Mouse (Mus musculus): ENCODE results near the gene Atf7. TPM values are rescaled to one million over a fixed set of nuclear protein-coding genes. Genes with fewer than 3 reads are reported as not detected.
"Not testable (repeated sequence)": the region's sequence is repeated elsewhere in the genome, so short reads cannot be mapped to it uniquely, and the experiment has no call there.

The Atf7 gene
- polyA plus RNA-seq, 1 experiment from 2014 or later: 35.2 TPM

- H3K4me1 ChIP-seq: peaks cover 20% of the 10 kb centered on the region
- 4% methylated on average over 4 of the region's 4 CpGs for WGBS
- H3K9ac ChIP-seq: no peak overlapping the region
- no peak overlapping the region for H3K4me3 ChIP-seq (replicated peaks)
- H3K4me2 ChIP-seq: peak overlapping the region; percentile 29; the same call in 1 of the 2 replicates
- H3K27ac ChIP-seq: peak overlapping the region; percentile 96
- no peaks in the 10 kb centered on the region for H3K27me3 ChIP-seq (replicated peaks)
- H3K36me3 ChIP-seq: no peaks in the 10 kb centered on the region
- peak; percentile 87 for ATAC-seq (ENCODE audit: insufficient read depth, low FRiP score, low read depth)
- H3K9me3 ChIP-seq: no peaks in the 10 kb centered on the region
These were observed 31.4 kb upstream of the Atf7 start for GRCm38 (mm10) chr15:102656658-102657057.

DNA sequence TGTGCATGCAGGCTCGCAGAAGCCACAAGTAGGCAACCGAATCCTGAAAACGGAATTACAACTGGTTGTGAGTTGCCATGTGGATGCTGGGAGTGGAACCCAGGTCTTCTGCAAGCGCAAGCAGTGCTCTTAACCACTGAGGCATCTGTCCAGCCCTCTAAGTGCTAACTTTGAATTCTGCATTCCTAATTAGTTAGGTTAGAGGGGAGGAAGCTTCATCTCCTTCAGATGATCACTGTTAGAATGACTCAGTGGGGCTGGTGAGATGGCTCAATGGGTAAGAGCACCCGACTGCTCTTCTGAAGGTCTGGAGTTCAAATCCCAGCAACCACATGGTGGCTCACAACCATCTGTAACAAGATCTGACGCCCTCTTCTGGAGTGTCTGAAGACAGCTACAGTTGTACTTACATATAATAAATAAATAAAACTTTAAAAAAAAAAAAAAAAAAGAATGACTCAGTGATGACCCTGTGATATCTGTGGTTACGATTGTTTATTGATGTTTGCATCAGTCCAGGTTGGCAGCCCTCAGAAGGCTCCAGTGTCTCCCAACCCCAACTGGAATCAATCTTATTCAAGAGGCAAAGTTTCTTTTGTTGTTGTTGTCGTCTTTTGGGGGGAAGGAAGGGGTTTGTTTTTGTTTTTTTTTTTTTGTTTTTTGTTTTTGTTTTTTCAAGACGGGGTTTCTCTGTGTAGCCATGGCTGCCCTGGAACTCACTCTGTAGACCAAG lies 26.8 kb upstream of the Atf7 start:
- not testable (repeated sequence) for H3K36me3 ChIP-seq; H3K27ac ChIP-seq; H3K9me3 ChIP-seq; H3K4me1 ChIP-seq; H3K27me3 ChIP-seq (replicated peaks); ATAC-seq (ENCODE audit: insufficient read depth, low FRiP score, low read depth); H3K4me2 ChIP-seq; H3K9ac ChIP-seq; H3K4me3 ChIP-seq (replicated peaks)
- WGBS: 77% methylated on average over 9 of the region's 9 CpGs

GRCm38 (mm10) chr15:102651107-102651506 lies 25.8 kb upstream of the Atf7 start:
- 64% methylated on average over 3 of the region's 3 CpGs for WGBS

GRCm38 (mm10) chr15:102635817-102636216 lies 10.6 kb upstream of the Atf7 start:
- H3K27me3 ChIP-seq (replicated peaks): no peaks in the 10 kb centered on the region
- no peaks in the 10 kb centered on the region for H3K9me3 ChIP-seq
- no peak overlapping the region for H3K9ac ChIP-seq
- H3K4me1 ChIP-seq: no peaks in the 10 kb centered on the region
- WGBS: 84% methylated on average over 3 of the region's 3 CpGs
- H3K36me3 ChIP-seq: no peaks in the 10 kb centered on the region
- H3K27ac ChIP-seq: no peak overlapping the region
- no peak overlapping the region for H3K4me3 ChIP-seq (replicated peaks)
- no peak overlapping the region for H3K4me2 ChIP-seq
- ATAC-seq (ENCODE audit: insufficient read depth, low FRiP score, low read depth): no peak

More at GRCm38 (mm10) chr15:102651107-102651506, 25.8 kb upstream of the Atf7 start:
- H3K9ac ChIP-seq: no peak overlapping the region
- H3K27ac ChIP-seq: no peak overlapping the region
- H3K4me2 ChIP-seq: no peak overlapping the region
- H3K9me3 ChIP-seq: no peaks in the 10 kb centered on the region
- ATAC-seq (ENCODE audit: insufficient read depth, low FRiP score, low read depth): no peak
- no peaks in the 10 kb centered on the region for H3K27me3 ChIP-seq (replicated peaks)
- H3K4me1 ChIP-seq: peaks cover 4% of the 10 kb centered on the region
- no peaks in the 10 kb centered on the region for H3K36me3 ChIP-seq
- H3K4me3 ChIP-seq (replicated peaks): no peak overlapping the region

DNA sequence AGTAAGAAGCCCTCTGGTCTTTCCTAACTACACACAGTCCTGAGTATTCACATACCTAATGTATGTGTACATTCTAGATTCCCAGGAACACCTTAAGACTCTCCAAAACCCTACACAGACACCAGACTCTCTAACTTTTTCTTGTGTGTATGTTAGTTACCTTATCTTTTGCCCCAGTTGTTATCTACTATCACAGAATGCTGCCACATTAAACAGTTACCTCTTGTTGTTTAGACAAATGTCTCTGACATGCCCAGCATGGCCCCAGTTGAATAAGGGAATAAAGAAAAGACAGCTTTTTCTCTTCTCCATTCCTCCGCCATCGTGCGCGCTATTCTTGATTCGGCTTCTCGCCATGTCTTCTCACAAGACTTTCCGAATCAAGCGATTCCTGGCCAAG lies 9.4 kb upstream of the Atf7 start:
- 90% methylated on average over 8 of the region's 8 CpGs for WGBS
- no peaks in the 10 kb centered on the region for H3K36me3 ChIP-seq
- no peaks in the 10 kb centered on the region for H3K4me1 ChIP-seq
- no peaks in the 10 kb centered on the region for H3K27me3 ChIP-seq (replicated peaks)
- H3K4me3 ChIP-seq (replicated peaks): no peak overlapping the region
- no peaks in the 10 kb centered on the region for H3K9me3 ChIP-seq
- no peak for ATAC-seq (ENCODE audit: insufficient read depth, low FRiP score, low read depth)
- no peak overlapping the region for H3K4me2 ChIP-seq
- no peak overlapping the region for H3K27ac ChIP-seq
- no peak overlapping the region for H3K9ac ChIP-seq

DNA sequence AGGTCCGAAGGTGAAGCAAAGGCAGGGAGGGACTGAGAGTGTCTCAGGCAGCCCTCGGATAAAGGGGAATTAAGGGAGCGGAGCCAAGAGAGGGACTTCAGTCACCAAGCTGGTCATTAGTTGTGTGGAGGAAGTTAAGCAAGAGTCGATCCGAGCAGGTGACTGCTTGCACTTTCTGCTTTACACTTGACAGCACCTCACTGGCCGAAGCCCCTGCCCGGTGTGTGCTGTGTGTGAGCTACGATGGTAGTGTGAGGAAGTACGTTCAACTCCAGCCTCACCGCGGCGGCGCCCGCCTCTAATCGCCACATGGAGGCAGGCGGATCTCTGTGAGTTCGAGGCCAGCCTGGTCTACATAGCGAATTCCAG lies 407 bp upstream of the Atf7 start:
- Histone ChIP-seq H3K4me3 (replicated peaks) (peak overlapping the region; percentile 68), H3K9ac (peak overlapping the region; percentile 27; the same call in 1 of the 2 replicates), H3K36me3 (no peaks in the 10 kb centered on the region), H3K4me1 (peaks cover 13% of the 10 kb centered on the region; the same call in 1 of the 2 replicates), H3K27ac (peak overlapping the region; percentile 99), H3K4me2 (peak overlapping the region; percentile 83), H3K9me3 (no peaks in the 10 kb centered on the region), H3K27me3 (replicated peaks) (no peaks in the 10 kb centered on the region)
- WGBS: under 1% methylated on average over 18 of the region's 18 CpGs
- no peak for ATAC-seq (ENCODE audit: insufficient read depth, low FRiP score, low read depth)

DNA sequence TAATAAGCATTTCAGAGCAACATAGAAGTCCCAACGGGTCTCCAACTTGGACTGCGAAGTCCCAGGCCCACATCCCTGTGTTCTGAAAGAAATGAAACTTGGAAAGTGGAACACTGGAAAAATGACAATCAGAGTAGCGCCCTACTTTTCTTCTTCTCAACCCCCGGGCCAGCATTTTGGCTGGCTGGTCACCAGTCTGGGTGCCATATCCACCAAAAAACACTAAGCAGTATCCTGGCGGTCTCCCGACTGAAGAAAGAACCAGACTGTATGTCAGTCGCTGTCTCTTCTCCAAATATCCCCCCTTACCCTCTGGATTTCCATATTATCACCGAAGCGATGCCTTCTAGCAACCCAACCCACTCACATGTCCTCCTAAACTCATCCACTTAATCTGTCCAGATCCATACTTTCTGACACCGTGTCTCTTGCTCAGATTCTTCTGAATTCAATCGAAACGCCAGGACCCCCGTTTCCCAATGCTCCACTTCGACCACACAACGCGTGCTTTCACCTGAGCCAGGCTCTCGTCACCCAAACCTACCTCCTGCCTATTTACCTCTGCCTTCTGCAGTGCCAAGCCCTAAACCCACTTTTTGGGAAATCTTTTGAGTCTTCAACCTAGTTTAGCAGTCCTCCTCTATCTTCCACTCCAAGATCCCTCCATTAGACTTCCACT lies 834 bp downstream of the Atf7 start:
- ATAC-seq (ENCODE audit: insufficient read depth, low FRiP score, low read depth): peak; percentile 1; the same call in 1 of the 2 replicates
- Histone ChIP-seq H3K4me1 (peaks cover 13% of the 10 kb centered on the region; the same call in 1 of the 2 replicates), H3K27ac (peak overlapping the region; percentile 99), H3K4me3 (replicated peaks) (peak overlapping the region; percentile 68), H3K27me3 (replicated peaks) (no peaks in the 10 kb centered on the region), H3K36me3 (no peaks in the 10 kb centered on the region), H3K9ac (peak overlapping the region; percentile 50; the same call in 1 of the 2 replicates), H3K9me3 (no peaks in the 10 kb centered on the region), H3K4me2 (peak overlapping the region; percentile 83)
- WGBS: 3% methylated on average over 17 of the region's 17 CpGs

- H3K4me2 ChIP-seq: peak overlapping the region; percentile 40; the same call in 1 of the 2 replicates
- H3K27me3 ChIP-seq (replicated peaks): no peaks in the 10 kb centered on the region
- no peak overlapping the region for H3K27ac ChIP-seq
- ATAC-seq (ENCODE audit: insufficient read depth, low FRiP score, low read depth): no peak
- H3K4me3 ChIP-seq (replicated peaks): no peak overlapping the region; the same call in 1 of the 2 replicates
- 85% methylated on average over 3 of the region's 3 CpGs for WGBS
- no peaks in the 10 kb centered on the region for H3K36me3 ChIP-seq
- no peak overlapping the region for H3K9ac ChIP-seq
- H3K4me1 ChIP-seq: peaks cover 13% of the 10 kb centered on the region; the same call in 1 of the 2 replicates
- H3K9me3 ChIP-seq: no peaks in the 10 kb centered on the region
These were observed 2.1 kb downstream of the Atf7 start for GRCm38 (mm10) chr15:102623121-102623520.

- ATAC-seq (ENCODE audit: insufficient read depth, low FRiP score, low read depth): no peak
- H3K9ac ChIP-seq: no peak overlapping the region
- no peaks in the 10 kb centered on the region for H3K9me3 ChIP-seq
- no peak overlapping the region for H3K4me3 ChIP-seq (replicated peaks)
- no peaks in the 10 kb centered on the region for H3K36me3 ChIP-seq
- no peaks in the 10 kb centered on the region for H3K27me3 ChIP-seq (replicated peaks)
- H3K4me1 ChIP-seq: peaks cover 13% of the 10 kb centered on the region; the same call in 1 of the 2 replicates
- no peak overlapping the region for H3K27ac ChIP-seq
- no peak overlapping the region; the same call in 1 of the 2 replicates for H3K4me2 ChIP-seq
These were observed 2.7 kb downstream of the Atf7 start for GRCm38 (mm10) chr15:102622536-102622935.

GRCm38 (mm10) chr15:102620765-102621164 lies 4.5 kb downstream of the Atf7 start:
- Histone ChIP-seq H3K4me3 (replicated peaks) (no peak overlapping the region), H3K4me1 (peaks cover 9% of the 10 kb centered on the region; the same call in 1 of the 2 replicates), H3K27me3 (replicated peaks) (no peaks in the 10 kb centered on the region), H3K9ac (no peak overlapping the region), H3K9me3 (no peaks in the 10 kb centered on the region), H3K27ac (no peak overlapping the region), H3K4me2 (no peak overlapping the region), H3K36me3 (no peaks in the 10 kb centered on the region)
- WGBS: 89% methylated on average over 1 of the region's 1 CpGs
- no peak for ATAC-seq (ENCODE audit: insufficient read depth, low FRiP score, low read depth)

DNA sequence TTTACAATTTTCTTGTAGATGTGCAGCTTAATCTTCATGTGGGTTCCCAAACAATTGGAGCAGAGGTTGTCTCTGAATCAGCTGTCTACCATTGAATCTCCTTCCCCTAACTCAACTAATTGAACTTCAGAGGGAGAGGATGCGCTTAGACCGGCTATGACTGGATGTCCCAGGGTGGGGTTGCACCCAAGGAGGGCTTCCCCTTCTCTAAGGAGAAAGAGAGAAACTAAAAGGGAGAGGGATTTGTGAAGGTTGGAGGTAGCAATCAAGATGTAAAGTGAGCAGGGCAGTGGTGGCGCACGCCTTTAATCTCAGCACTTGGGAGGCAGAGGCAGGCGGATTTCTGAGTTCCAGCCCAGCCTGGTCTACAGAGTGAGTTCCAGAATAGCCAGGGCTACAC lies 5.8 kb downstream of the Atf7 start:
- Histone ChIP-seq H3K4me3 (replicated peaks) (no peak overlapping the region), H3K9me3 (no peaks in the 10 kb centered on the region), H3K9ac (no peak overlapping the region), H3K36me3 (no peaks in the 10 kb centered on the region), H3K27me3 (replicated peaks) (no peaks in the 10 kb centered on the region), H3K27ac (no peak overlapping the region), H3K4me1 (peaks cover 8% of the 10 kb centered on the region; the same call in 1 of the 2 replicates), H3K4me2 (no peak overlapping the region)
- ATAC-seq (ENCODE audit: insufficient read depth, low FRiP score, low read depth): no peak
- 96% methylated on average over 5 of the region's 5 CpGs for WGBS

DNA sequence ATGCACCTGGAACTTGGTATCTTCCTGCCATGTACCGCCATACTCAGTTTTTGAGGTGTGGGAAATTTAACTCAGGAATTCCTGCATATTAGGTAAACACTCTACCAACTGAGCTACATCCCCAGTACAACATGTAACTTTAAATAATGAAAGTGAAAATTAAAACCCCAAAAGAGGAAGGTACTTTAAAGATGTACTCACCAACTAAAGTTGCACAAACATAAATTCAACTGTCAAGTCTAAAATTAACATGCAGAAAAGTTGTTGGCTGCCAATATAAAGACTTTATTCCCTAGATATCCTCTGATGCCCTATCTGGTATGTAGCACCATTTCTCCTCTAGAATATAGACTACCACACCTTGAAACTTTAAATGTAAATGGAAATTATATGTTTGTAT lies 7.6 kb downstream of the Atf7 start:
- Histone ChIP-seq H3K27me3 (replicated peaks) (no peaks in the 10 kb centered on the region), H3K4me2 (no peak overlapping the region), H3K4me3 (replicated peaks) (no peak overlapping the region), H3K27ac (no peak overlapping the region), H3K4me1 (no peaks in the 10 kb centered on the region), H3K9ac (no peak overlapping the region), H3K9me3 (no peaks in the 10 kb centered on the region), H3K36me3 (no peaks in the 10 kb centered on the region)
- no peak for ATAC-seq (ENCODE audit: insufficient read depth, low FRiP score, low read depth)
- WGBS: 85% methylated on average over 1 of the region's 1 CpGs

All from stomach, embryonic 15.5 days (tissue).